8 mouse cellular contexts compared by ENCODE assay signal in the genomic region with DNA sequence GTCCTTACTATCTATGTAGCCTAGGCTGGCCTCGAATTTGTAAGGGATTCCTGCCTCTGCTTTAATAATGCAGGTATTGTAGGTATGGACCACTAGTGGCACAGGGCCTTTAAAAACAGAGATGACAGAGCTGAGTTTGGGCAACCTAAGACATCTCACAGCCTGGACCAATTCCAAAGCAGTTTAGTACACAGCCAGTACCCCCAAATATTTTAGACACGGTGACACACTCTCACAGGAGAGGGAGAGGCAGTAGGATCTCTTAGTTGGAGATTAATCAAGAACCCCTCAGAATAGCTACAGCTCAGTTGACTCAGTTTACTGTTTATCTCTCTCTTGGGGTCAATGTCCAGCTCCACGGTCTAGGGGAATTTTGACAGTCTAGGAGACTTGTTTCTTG. TPM values are rescaled to one million over a fixed set of nuclear protein-coding genes. Genes with fewer than 3 reads are reported as not detected.
DNase-seq lines count a peak whose midpoint lies in the region; ATAC-seq lines count a peak whose summit lies in the region.

No protein-coding gene starts in this region.

- peak overlapping the region; percentile 71 for H3K9ac ChIP-seq in forebrain, embryonic 12.5 days
- peak overlapping the region; percentile 84 for H3K9ac ChIP-seq in liver, embryonic 16.5 days (ENCODE audit: low read depth, low read length)

- H3K4me2 ChIP-seq in forebrain, embryonic 12.5 days = peak overlapping the region; percentile 73
- H3K4me2 ChIP-seq in liver, embryonic 16.5 days (ENCODE audit: low read depth, low read length) = peak overlapping the region; percentile 78

- peaks cover 19% of the 10 kb centered on the region for H3K4me1 ChIP-seq in forebrain, embryonic 12.5 days
- peaks cover 20% of the 10 kb centered on the region for H3K4me1 ChIP-seq in liver, embryonic 16.5 days (ENCODE audit: control insufficient read depth, low read depth, low read length)

- no peak for ATAC-seq in forebrain, embryonic 12.5 days (ENCODE audit: low FRiP score)
- ATAC-seq in liver, embryonic 16.5 days (ENCODE audit: low read depth) = no peak

- H3K9me3 ChIP-seq in forebrain, embryonic 12.5 days = no peaks in the 10 kb centered on the region
- no peaks in the 10 kb centered on the region for H3K9me3 ChIP-seq in liver, embryonic 16.5 days (replicated peaks; ENCODE audit: control insufficient read depth, low read length)

- 44% methylated on average over 3 of the region's 3 CpGs for WGBS in forebrain, embryonic 12.5 days
- WGBS in liver, embryonic 16.5 days (ENCODE audit: insufficient replicate concordance) = 20% methylated on average over 3 of the region's 3 CpGs

- DNase-seq in embryo, embryonic 10.5 days (ENCODE audit: low spot score) = peak; percentile 12
- no peak for DNase-seq in embryo, embryonic 11 days
- peak; percentile 33 for DNase-seq in 416B (ENCODE audit: low read depth)
- no peak for DNase-seq in B cell, adult 2 months
- DNase-seq in layer of hippocampus, postnatal 14 days (ENCODE audit: low spot score in 2 of 2) = no peak
- DNase-seq in ovary, postnatal 36 days (ENCODE audit: low spot score) = no peak

- H3K4me3 ChIP-seq in forebrain, embryonic 12.5 days (replicated peaks) = peak overlapping the region; percentile 54
- H3K4me3 ChIP-seq in liver, embryonic 16.5 days (ENCODE audit: low read depth, low read length) = peak overlapping the region; percentile 80

- peak overlapping the region; percentile 93 for H3K27ac ChIP-seq in forebrain, embryonic 12.5 days
- H3K27ac ChIP-seq in liver, embryonic 16.5 days (ENCODE audit: low read length) = peak overlapping the region; percentile 91

- H3K27me3 ChIP-seq in forebrain, embryonic 12.5 days = 0 out of 2 replicates have a peak, but pooled peaks cover 3% of the 10 kb centered on the region
- no peaks in the 10 kb centered on the region for H3K27me3 ChIP-seq in liver, embryonic 16.5 days (ENCODE audit: control insufficient read depth, insufficient read depth, low read depth, low read length)

- no peaks in the 10 kb centered on the region for H3K36me3 ChIP-seq in forebrain, embryonic 12.5 days (replicated peaks)
- H3K36me3 ChIP-seq in liver, embryonic 16.5 days (ENCODE audit: control insufficient read depth, insufficient read depth) = no peaks in the 10 kb centered on the region

RNA-seq across cellular contexts. Expression of a gene that starts 0.8 kb away (rescaled TPM):
- polyA plus RNA-seq in forebrain, embryonic 12.5 days (2016; fragmentation: Nextera tagmentation; extraction: Ambion mirVana) = 40.2 and 42.2 TPM in 2 replicates
- polyA plus RNA-seq in liver, embryonic 16.5 days (2015; fragmentation: Nextera tagmentation; extraction: Ambion mirVana) = 13.2 and 14.8 TPM in 2 replicates
- 10 to 100 TPM; 15.1 to 15.4 TPM for total RNA-seq in layer of hippocampus, postnatal 14 days (2021)

RNA-seq across cellular contexts. Expression of a gene that starts 3.8 kb away (rescaled TPM):
- polyA plus RNA-seq in forebrain, embryonic 12.5 days (2016; fragmentation: Nextera tagmentation; extraction: Ambion mirVana) = not detected in 2 replicates
- 0.06 and 0.12 TPM in 2 replicates for polyA plus RNA-seq in liver, embryonic 16.5 days (2015; fragmentation: Nextera tagmentation; extraction: Ambion mirVana)
- 1 to 10 TPM; 2.4 to 3.2 TPM for total RNA-seq in layer of hippocampus, postnatal 14 days (2021)

RNA-seq across cellular contexts. Expression of a gene that starts 19.9 kb away (rescaled TPM):
- polyA plus RNA-seq in forebrain, embryonic 12.5 days (2016; fragmentation: Nextera tagmentation; extraction: Ambion mirVana) = 200 and 212 TPM in 2 replicates
- polyA plus RNA-seq in liver, embryonic 16.5 days (2015; fragmentation: Nextera tagmentation; extraction: Ambion mirVana) = 86.6 and 92.8 TPM in 2 replicates
- total RNA-seq in layer of hippocampus, postnatal 14 days (2021) = 10 to 100 TPM; 76.5 to 80.3 TPM

RNA-seq across cellular contexts. Expression of a gene that starts 32.0 kb away (rescaled TPM):
- polyA plus RNA-seq in forebrain, embryonic 12.5 days (2016; fragmentation: Nextera tagmentation; extraction: Ambion mirVana) = 18.5 and 18.7 TPM in 2 replicates
- polyA plus RNA-seq in liver, embryonic 16.5 days (2015; fragmentation: Nextera tagmentation; extraction: Ambion mirVana) = 7.8 and 9.5 TPM in 2 replicates
- total RNA-seq in layer of hippocampus, postnatal 14 days (2021) = 10 to 100 TPM; 29.2 to 30.3 TPM

RNA-seq across cellular contexts. Expression of a gene that starts 33.9 kb away (rescaled TPM):
- not detected in 2 replicates for polyA plus RNA-seq in forebrain, embryonic 12.5 days (2016; fragmentation: Nextera tagmentation; extraction: Ambion mirVana)
- 212 and 253 TPM in 2 replicates for polyA plus RNA-seq in liver, embryonic 16.5 days (2015; fragmentation: Nextera tagmentation; extraction: Ambion mirVana)
- not detected for total RNA-seq in layer of hippocampus, postnatal 14 days (2021)

Comparison
In these comparisons a context has a peak if more than half of its experiments do, and no peak if none do; other contexts are left out.
1. DNase-seq: peak in embryo, embryonic 10.5 days (single experiment) and 416B (single experiment); none in embryo, embryonic 11 days (single experiment), B cell, adult 2 months (0 of 2), layer of hippocampus, postnatal 14 days (0 of 2) and ovary, postnatal 36 days (single experiment).